Mouse (Mus musculus) adrenal gland, postnatal 10 days (tissue): ENCODE data around the gene Slc9a6. TPM values are rescaled to one million over a fixed set of nuclear protein-coding genes. Genes with fewer than 3 reads are reported as not detected.
A peak's percentile ranks its signal among the peaks of the same experiment; 100 is the strongest.

ENCODE experiments used
- DNase-seq: peaks from one replicate; pipeline ENCODE4 v3.0.0; 2021; ENCODE audit warnings: mixed read lengths
- long read RNA-seq, 2 experiments: library from polyadenylated mRNA; stranded (forward); transcript quantifications; one replicate each; pipeline ENCODE4 v2.0.0; 2021
- total RNA-seq, 2 experiments: library from RNA; stranded (reverse); gene quantifications; 2 replicates each; pipeline ENCODE4 v1.2.3; 2021

The Slc9a6 gene
- total RNA-seq = 10 to 100 TPM; 22.3 to 22.5 TPM
- long read RNA-seq, experiment 1, full-length matches to known transcripts = 6 of 11 reads
- long read RNA-seq, experiment 1, partial matches to known transcripts = 0 of 11 reads
- long read RNA-seq, experiment 1, other reads (novel, unspliced or antisense) = 5 of 11 reads
- long read RNA-seq, experiment 2, full-length matches to known transcripts = 2 of 7 reads
- long read RNA-seq, experiment 2, partial matches to known transcripts = 1 of 7 reads
- long read RNA-seq, experiment 2, other reads (novel, unspliced or antisense) = 4 of 7 reads

DNA sequence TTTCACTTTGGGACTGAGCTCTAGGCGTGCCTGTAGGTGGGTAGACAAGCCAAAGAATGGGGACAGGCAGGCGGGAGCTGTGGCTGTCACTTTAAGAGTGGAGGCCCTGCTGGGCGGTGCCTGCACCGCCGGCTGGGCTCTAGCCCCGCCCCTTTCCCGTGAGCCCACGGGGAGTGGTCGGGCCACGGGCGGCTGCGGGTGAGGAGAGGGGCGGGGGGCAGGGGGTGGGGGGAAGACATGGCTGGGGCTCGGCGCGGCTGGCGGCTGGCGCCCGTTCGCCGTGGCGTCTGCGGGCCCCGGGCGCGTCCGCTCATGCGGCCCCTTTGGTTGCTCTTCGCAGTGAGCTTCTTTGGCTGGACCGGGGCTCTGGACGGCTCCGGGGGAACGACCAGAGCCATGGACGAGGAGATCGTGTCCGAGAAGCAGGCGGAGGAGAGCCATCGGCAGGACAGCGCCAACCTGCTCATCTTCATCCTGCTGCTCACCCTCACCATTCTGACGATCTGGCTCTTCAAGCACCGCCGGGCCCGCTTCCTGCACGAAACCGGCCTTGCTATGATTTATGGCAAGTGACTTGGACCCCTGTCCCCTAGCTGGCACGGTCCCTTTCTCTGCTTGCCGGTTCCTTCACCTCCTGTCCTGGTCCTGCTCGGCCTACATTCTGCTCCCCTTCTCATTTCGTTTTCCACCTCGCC, at the start of gene Slc9a6:
TSS of gene Slc9a6 (plus strand) at position 135 of the 695 bp plus-strand sequence.
- peak; percentile 83 for DNase-seq

DNA sequence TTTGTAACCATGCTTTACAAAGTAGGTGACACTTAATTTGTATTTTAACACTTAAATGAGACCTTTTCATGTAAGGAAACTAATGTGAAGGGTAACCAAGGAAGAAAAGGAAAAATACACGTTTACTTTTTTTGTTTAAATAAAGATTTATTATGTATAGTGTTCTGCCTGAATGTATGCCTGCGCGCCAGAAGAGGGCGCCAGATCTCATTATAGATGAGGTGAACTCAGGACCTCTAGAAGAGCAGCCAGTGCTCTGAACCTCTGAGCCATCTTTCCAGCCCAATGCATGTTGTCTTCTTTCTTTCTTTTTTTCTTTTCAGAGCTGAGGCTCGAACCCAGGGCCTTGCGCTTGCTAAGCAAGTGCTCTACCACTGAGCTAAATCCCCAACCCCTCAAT, 37.1 kb upstream of the Slc9a6 start:
- peak; percentile 6 for DNase-seq

- no peak for DNase-seq
Observed at GRCm38 (mm10) chrX:56578200-56578599, 31.4 kb upstream of the Slc9a6 start.

GRCm38 (mm10) chrX:56597219-56597886, 12.2 kb upstream of the Slc9a6 start:
- peak; percentile 39 for DNase-seq

DNA sequence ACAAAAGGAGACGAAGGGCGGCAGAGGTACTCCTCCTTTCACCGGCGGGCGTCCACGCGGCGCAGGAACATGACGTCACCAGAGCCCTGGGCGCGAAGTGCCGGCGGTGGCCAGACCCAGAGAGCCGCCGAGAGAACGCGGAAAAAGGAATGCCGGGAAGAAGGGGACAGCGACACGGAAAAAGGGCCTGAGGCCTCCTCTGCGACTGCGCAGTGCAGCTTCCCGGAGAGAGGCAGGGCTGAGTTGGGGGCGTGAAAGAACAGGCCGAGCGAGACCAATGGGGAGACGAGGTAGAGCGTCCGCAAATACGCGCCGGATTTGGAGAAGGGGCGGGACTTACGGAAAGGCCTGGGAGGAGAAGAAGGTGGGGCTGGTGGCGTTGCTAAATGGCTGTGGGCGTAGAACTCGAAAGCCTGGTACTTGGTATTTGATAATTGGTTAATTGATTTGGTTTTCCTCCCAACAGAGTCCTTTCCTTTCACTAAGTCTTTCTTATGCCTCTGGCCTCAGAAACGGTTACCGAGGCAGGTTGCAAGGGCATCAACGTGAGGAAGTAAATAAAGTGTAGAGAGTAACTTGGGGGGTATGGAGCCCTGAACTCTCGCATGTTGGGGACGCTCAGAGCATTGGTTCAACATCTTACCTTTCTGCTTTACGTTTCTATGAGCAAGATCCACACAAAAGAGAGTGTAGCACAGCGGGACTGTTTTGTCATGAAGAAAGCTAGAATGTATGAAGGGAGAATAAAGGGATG, 11.5 kb upstream of the Slc9a6 start, which contains the start of gene Mmgt1:
TSS of gene Mmgt1 (minus strand) at position 183 of the 754 bp plus-strand sequence.
- peak; percentile 93 for DNase-seq

- no peak for DNase-seq
Observed at GRCm38 (mm10) chrX:56606536-56606935, 3.0 kb upstream of the Slc9a6 start.

DNA sequence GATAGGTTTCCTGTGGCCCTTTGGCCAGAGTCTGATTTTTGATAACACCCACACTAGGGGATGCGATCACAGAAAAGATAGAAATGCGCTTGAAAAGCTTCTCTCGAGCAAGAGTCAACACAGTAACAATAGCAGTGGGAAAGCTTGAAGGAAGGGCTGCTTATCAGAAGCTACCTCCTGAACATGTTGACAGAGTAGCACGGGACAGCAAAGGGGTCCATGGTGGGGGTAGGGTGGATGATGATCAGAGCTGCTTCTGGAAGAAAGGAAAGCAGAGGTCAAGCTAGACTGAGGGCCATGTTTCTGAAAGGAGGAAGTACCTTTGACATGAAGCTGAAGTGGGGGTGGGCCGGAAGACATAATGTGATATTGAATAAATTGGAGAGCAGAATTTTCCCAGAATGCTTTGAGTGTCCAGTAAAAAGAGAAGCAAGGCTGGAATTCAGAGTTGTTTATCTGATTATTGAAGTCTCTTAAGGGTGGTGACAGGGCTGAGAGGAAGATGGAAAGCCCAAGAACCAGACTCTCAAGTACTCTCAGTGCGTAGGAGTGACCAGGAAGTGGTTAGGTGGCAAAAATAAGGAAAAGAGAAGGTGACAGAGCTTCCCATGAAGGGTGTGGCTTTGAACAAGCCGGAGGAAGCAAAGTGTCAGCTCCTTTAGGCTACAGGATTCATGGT, 2.4 kb upstream of the Slc9a6 start:
- no peak for DNase-seq

- DNase-seq = no peak
Observed at GRCm38 (mm10) chrX:56609285-56609622, 303 bp upstream of the Slc9a6 start.

DNA sequence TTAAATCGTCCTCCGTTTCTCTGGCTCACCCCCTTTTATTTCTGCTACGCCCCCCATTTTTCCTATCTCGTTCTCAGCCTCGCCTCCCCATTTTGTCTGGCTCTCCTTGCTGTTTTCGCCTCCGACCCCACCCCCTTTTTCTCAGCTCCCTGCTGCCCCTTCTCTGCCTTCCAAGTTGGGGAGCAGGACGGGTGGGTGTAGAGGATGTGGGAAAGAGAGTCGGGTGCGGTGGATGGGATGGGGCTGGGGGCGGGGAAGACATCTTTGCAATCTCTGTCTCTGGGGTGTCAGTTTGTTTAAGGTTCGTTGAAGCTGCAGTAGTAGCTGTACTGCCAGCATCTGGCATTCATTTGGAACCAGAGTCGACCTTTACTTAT, 749 bp downstream of the Slc9a6 start:
- no peak for DNase-seq

- no peak for DNase-seq
Observed at GRCm38 (mm10) chrX:56615236-56615635, 5.7 kb downstream of the Slc9a6 start.

DNA sequence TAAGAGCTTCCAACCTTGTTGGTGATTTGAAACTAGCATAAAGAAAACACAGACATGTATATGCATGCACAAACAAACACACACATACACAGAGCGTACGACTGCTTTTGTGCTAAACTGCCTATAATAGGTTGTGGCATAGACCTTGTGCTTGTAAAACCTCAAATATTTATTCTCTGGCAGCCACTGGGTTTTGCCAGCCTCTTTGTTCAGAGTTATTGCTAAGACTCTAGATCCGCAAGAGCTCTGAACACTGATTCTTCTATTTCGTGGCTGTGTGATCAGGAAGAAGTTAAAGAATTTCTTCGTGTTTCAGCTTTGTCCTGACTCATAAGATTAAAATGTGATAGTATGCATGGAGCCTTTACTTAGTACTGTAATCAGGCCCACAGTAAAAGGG, 26.6 kb downstream of the Slc9a6 start:
- DNase-seq = no peak

DNA sequence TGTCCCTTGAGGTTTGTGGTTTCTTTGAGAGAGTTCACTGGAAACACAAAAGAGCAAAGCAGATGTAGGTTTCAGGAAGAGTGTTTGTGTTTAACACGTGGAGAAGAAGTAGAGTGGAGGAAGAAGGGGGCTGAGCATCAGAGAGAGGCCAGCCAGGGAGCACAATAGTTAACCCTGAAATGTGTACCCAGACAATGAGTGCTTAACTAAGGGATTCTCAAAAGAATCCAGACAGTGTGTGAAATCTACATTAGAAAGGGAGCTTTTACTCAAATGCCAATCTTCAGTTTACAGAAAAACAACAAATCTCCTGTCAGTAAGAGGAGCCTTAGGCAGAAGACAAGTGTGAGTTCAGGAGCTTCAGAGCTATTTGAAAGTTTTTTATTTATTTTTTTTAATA, 30.5 kb downstream of the Slc9a6 start:
- no peak for DNase-seq

DNA sequence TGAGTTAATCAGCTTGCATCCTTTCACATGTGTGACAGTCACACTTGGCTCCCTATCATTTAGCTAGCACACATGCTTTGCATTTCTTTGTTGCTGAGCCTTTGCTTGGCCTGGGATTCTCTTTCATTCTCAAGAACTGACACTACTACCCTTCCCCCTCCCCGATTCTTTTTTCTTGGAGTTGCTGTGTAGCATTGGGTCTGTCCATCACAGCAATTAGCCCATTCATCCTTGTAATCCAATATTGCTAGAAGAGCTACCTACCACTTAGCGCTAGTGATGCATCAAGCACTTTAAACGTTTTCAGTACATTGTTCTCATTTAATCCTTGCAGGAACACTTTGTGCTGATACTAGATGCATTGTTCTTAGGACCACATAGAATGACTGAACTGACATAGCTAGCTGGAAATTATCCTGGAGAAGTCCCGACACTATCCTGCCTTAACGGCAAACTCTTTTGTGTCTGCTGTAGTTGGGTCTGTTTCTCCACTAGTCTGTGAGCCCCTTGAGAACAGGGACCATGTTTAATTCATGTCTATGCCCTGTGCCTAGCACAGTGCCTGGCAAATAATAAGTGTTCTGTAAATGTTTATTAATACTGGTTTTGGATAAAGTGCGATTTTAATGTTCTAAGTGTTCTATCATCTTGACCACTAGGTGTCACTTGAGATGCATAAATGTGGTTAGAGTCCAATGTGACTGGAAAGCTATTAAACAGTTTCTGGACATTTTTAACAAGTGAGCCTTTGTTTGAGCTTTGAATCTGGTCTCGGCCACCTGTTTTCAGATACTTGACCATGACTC, 40.2 kb downstream of the Slc9a6 start:
- DNase-seq = no peak

DNA sequence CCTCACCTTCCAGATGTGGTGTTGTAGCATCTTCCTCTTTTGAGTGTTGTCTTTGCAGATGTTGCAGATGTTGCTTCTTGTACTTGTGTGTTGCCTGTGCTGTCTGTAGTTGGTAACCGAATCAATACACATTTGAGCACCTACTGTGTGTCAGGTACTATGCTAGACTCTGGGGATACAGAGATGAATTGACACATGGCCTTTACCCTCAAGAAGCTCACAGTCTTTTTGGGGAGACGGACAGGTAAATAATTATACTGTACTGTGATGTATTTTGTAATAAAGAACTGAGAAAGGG, 40.7 kb downstream of the Slc9a6 start:
- no peak for DNase-seq

GRCm38 (mm10) chrX:56650885-56651284, 41.3 kb downstream of the Slc9a6 start:
- DNase-seq = peak; percentile 37

DNA sequence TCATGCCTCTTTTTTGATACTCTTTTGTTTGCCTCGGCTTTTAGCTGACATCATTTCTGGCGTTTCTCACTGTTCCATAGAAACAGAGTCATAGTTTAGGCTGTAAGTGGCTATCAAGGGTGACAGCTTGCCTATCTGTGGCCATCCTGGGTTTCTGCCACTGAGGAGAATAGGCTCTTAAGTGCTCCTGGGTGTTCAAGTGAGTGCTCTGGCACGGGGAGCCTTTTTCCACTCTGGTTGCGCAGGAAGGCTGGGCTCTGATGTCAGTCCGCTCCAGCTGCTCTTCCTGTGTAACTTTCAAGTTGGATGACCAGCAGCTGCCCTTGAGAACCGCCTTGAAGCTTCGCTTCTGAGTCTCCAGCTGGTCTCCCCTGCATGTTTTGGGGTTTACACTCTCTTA, 42.2 kb downstream of the Slc9a6 start:
- DNase-seq = peak; percentile 67

DNA sequence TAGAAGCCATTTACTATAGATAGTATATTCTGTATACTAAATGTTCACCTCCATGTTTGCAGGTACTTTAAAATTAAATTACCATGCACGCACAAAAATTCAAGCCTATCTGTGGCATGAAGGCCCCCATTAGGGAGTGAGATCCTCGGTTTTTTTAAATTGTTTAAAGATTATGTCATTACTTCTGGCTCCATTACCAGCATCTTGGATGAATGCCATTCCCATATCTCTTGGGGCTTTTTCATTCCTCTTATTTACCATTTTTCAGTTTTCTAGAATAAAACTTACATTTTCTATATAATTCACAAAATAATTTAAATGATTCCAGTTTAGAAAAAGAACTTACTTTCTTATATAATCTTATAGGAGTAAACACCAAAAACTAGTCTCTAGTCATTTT, 46.1 kb downstream of the Slc9a6 start:
- DNase-seq = peak; percentile 6

- DNase-seq = no peak
Observed at GRCm38 (mm10) chrX:56659286-56659685, 49.7 kb downstream of the Slc9a6 start.

DNA sequence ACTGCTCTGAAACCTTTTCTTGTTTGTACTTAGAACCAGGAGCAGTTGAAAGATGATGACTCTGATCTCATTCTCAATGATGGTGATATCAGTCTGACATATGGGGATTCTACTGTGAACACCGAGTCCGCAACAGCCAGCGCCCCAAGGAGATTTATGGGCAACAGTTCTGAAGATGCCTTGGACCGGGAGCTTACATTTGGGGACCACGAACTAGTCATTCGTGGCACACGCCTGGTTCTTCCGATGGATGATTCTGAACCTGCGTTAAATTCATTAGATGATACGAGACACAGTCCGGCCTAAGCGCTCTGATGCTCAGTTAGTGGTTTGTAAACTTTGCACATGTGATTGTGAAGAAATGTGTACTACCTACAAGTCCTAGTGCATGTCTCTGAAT, 51.6 kb downstream of the Slc9a6 start:
- DNase-seq = no peak

GRCm38 (mm10) chrX:56662316-56662715, 52.8 kb downstream of the Slc9a6 start:
- DNase-seq = no peak

DNA sequence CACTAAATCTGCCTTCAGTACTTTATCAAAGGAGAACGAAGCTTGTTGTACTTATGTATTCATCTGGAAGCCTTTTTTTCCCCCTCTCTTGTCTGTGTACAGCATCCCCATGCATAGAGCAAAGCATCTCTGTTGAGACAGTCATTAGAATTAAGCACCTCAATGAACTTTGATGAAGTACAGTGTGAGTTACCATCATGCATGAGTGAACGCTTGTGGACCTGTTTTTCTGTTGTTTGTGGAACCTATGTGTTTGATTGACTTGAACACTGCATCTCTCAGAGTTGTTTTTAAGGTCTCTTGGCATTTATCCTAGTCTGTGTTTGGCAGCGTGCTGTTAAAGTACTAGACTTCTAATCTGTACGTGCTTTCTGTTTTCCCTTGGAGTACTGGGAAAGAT, 53.8 kb downstream of the Slc9a6 start:
- no peak for DNase-seq
